ENCODE assay signal across 30 mouse cellular contexts in the genomic region with DNA sequence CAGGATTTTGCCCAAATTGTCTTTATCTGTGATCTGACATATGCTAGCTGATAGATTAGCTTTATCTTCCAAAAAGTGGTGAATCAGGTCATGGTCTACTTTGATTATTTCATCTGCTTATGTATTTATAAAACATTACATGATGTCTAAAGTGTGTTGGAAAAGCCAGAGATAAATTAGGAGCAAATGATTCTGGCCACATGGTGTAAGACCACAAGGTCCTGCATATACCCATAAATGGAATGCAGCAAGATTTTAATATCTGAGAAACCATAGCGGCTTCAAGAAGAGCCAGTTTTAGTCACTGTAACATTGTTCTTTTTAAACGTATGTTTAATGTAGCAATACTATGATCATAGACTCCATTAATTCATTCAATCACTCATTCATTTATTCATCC. TPM values are rescaled to one million over a fixed set of nuclear protein-coding genes. Genes with fewer than 3 reads are reported as not detected.
"Had no signal": no experiment of that assay in that cellular context is flagged by ENCODE, and none has a peak within 500 bp of the region (broad histone marks: within the 10 kb centered on the region; RNA-seq: fewer than 3 reads in every experiment).

No protein-coding gene starts in this region.

- H3K27me3 ChIP-seq: limb, embryonic 12.5 days; limb, embryonic 13.5 days; limb, embryonic 15.5 days; liver, embryonic 12.5 days; liver, embryonic 13.5 days; liver, embryonic 15.5 days; lung, embryonic 15.5 days; megakaryocyte, embryonic 14.5 days; midbrain, embryonic 12.5 days; midbrain, embryonic 13.5 days; neural tube, embryonic 12.5 days; neural tube, embryonic 13.5 days had no signal

- H3K27ac ChIP-seq: left cerebral cortex, adult 2 months; limb, embryonic 10.5 days; limb, embryonic 12.5 days; limb, embryonic 13.5 days; limb, embryonic 15.5 days; liver, embryonic 12.5 days; liver, embryonic 13.5 days; liver, embryonic 14.5 days; liver, embryonic 15.5 days; lung, embryonic 15.5 days; macrophage; midbrain, embryonic 10.5 days; midbrain, embryonic 12.5 days; midbrain, embryonic 13.5 days; neural tube, embryonic 12.5 days; neural tube, embryonic 13.5 days had no signal

- ATAC-seq: liver, embryonic 12.5 days; liver, postnatal 0 days; midbrain, embryonic 13.5 days; midbrain, embryonic 16.5 days had no signal

- H3K4me3 ChIP-seq: left cerebral cortex, adult 2 months; limb, embryonic 10.5 days; limb, embryonic 12.5 days; limb, embryonic 13.5 days; limb, embryonic 15.5 days; liver, embryonic 12.5 days; liver, embryonic 13.5 days; liver, embryonic 15.5 days; lung, embryonic 15.5 days; megakaryocyte, embryonic 14.5 days; midbrain, embryonic 10.5 days; midbrain, embryonic 12.5 days; midbrain, embryonic 13.5 days; myocyte; neural tube, embryonic 12.5 days; neural tube, embryonic 13.5 days had no signal

- H3K4me2 ChIP-seq: limb, embryonic 12.5 days; limb, embryonic 13.5 days; limb, embryonic 15.5 days; liver, embryonic 11.5 days; liver, embryonic 12.5 days; liver, embryonic 13.5 days; liver, embryonic 15.5 days; lung, embryonic 15.5 days; midbrain, embryonic 12.5 days; midbrain, embryonic 13.5 days; neural tube, embryonic 12.5 days; neural tube, embryonic 13.5 days had no signal

- H3K9me3 ChIP-seq: limb, embryonic 10.5 days; limb, embryonic 12.5 days; limb, embryonic 13.5 days; limb, embryonic 15.5 days; liver, embryonic 12.5 days; liver, embryonic 13.5 days; liver, embryonic 15.5 days; lung, embryonic 15.5 days; megakaryocyte, embryonic 14.5 days; midbrain, embryonic 10.5 days; midbrain, embryonic 12.5 days; midbrain, embryonic 13.5 days; neural tube, embryonic 12.5 days; neural tube, embryonic 13.5 days had no signal

- H3K9ac ChIP-seq: limb, embryonic 12.5 days; limb, embryonic 13.5 days; limb, embryonic 15.5 days; liver, embryonic 12.5 days; liver, embryonic 13.5 days; liver, embryonic 14.5 days; liver, embryonic 15.5 days; liver, postnatal 0 days; lung, embryonic 15.5 days; midbrain, embryonic 12.5 days; midbrain, embryonic 13.5 days; neural tube, embryonic 12.5 days; neural tube, embryonic 13.5 days had no signal

- H3K36me3 ChIP-seq: limb, embryonic 10.5 days; limb, embryonic 12.5 days; limb, embryonic 13.5 days; limb, embryonic 15.5 days; liver, embryonic 12.5 days; liver, embryonic 13.5 days; liver, embryonic 15.5 days; lung, embryonic 15.5 days; neural tube, embryonic 12.5 days had no signal

- H3K4me1 ChIP-seq: limb, embryonic 12.5 days; limb, embryonic 13.5 days; limb, embryonic 15.5 days; liver, embryonic 12.5 days; liver, embryonic 13.5 days; liver, embryonic 15.5 days; lung, embryonic 15.5 days; megakaryocyte, embryonic 14.5 days had no signal

- DNase-seq: layer of hippocampus, postnatal 36 days; left cerebral cortex, postnatal 4 days; liver; liver, embryonic 13.5 days; liver, postnatal 0 days; lung, postnatal 10 days; lung, postnatal 36 days; lung, postnatal 4 days; midbrain, embryonic 14.5 days had no signal

RNA-seq across cellular contexts. Expression of a gene that starts 23.2 kb away (rescaled TPM):
- polyA plus RNA-seq: liver, embryonic 16.5 days; liver, postnatal 0 days; macrophage; myocyte had no signal

RNA-seq across cellular contexts. Expression of a gene that starts 29.2 kb away (rescaled TPM):
- polyA plus RNA-seq: liver, adult 2 months; liver, embryonic 14.5 days; liver, embryonic 16.5 days; liver, postnatal 0 days; macrophage; myocyte had no signal
